33 mouse cellular contexts compared by ENCODE assay signal in genomic region chr15:79507055-79507828, GRCm38 (mm10). TPM values are rescaled to one million over a fixed set of nuclear protein-coding genes. Genes with fewer than 3 reads are reported as not detected.
DNase-seq lines count a peak whose midpoint lies in the region; ATAC-seq and TF ChIP-seq lines count a peak whose summit lies in the region.
"Had no signal": no experiment of that assay in that cellular context is flagged by ENCODE, and none has a peak within 500 bp of the region (broad histone marks: within the 10 kb centered on the region; RNA-seq: fewer than 3 reads in every experiment).

No protein-coding gene starts in this region.

- peak overlapping the region; percentile 32; the same call in 1 of the 2 replicates for H3K27ac ChIP-seq in layer of hippocampus, adult 2 months
- H3K27ac ChIP-seq: embryonic facial prominence, embryonic 12.5 days; forebrain, embryonic 10.5 days; hindbrain, embryonic 13.5 days; limb, embryonic 15.5 days; liver, embryonic 13.5 days; macrophage; midbrain, embryonic 13.5 days had no signal

- no peak for DNase-seq in frontal cortex, postnatal 14 days (ENCODE audit: low spot score in 2 of 2)
- no peak for DNase-seq in layer of hippocampus, adult 2 months (ENCODE audit: low spot score in 2 of 2)
- DNase-seq in layer of hippocampus, adult 11-12 months (ENCODE audit: low spot score) = no peak
- peak; percentile 62 for DNase-seq in kidney, postnatal 10 days
- no peak for DNase-seq in natural killer cell, adult 2 months (ENCODE audit: low spot score in 2 of 2)
- DNase-seq: adrenal gland, postnatal 10 days; cerebellum, adult 11 months; cerebellum, adult 9-10 months; cerebellum, postnatal 36 days; gastrocnemius, postnatal 25 days; heart, adult 18-20 months; heart, postnatal 4 days; liver, embryonic 13.5 days; lung, adult 18-20 months; thymus, adult 2 months; thymus, postnatal 36 days had no signal

- peaks cover 55% of the 10 kb centered on the region for H3K4me1 ChIP-seq in E14TG2a.4 (replicated peaks; ENCODE audit: low read depth, low read length)

- TF ChIP-seq CTCF in layer of hippocampus, adult 2 months (conservative IDR thresholded peaks at IDR 0.05) = no peak
- TF ChIP-seq CTCF in E14TG2a.4 (conservative IDR thresholded peaks at IDR 0.05; ENCODE audit: low read length) = no peak

- H3K27me3 ChIP-seq in E14TG2a.4 (ENCODE audit: insufficient read depth, low read length) = peaks cover 95% of the 10 kb centered on the region

- H3K36me3 ChIP-seq in E14TG2a.4 (ENCODE audit: insufficient read depth, low read length) = no peaks in the 10 kb centered on the region
- H3K36me3 ChIP-seq: embryonic facial prominence, embryonic 12.5 days; forebrain, embryonic 10.5 days; G1E; heart, embryonic 12.5 days; hindbrain, embryonic 13.5 days; limb, embryonic 15.5 days; liver, embryonic 13.5 days; midbrain, embryonic 13.5 days had no signal

- H3K4me3 ChIP-seq in layer of hippocampus, adult 2 months = no peak overlapping the region
- peak overlapping the region; percentile 10; the same call in 1 of the 2 replicates for H3K4me3 ChIP-seq in E14TG2a.4 (replicated peaks; ENCODE audit: low read length)
- H3K4me3 ChIP-seq: embryonic facial prominence, embryonic 12.5 days; heart, embryonic 12.5 days; hindbrain, embryonic 13.5 days; limb, embryonic 15.5 days; liver, embryonic 13.5 days had no signal

- H3K9me3 ChIP-seq in E14TG2a.4 (ENCODE audit: low read length) = peaks cover 8% of the 10 kb centered on the region; the same call in 1 of the 2 replicates
- H3K9me3 ChIP-seq: embryonic facial prominence, embryonic 12.5 days; forebrain, embryonic 10.5 days; G1E; heart, embryonic 12.5 days; hindbrain, embryonic 13.5 days; limb, embryonic 15.5 days; liver, embryonic 13.5 days; midbrain, embryonic 13.5 days had no signal

- peak; percentile 9; the same call in 1 of the 2 replicates for ATAC-seq in frontal cortex, adult (ENCODE audit: low TSS enrichment)
- no peak for ATAC-seq in granulocyte monocyte progenitor cell, adult 5-6 weeks (replicated peaks; ENCODE audit: poor library complexity, severe bottlenecking)
- ATAC-seq: forebrain, embryonic 16.5 days; intestine, embryonic 16.5 days; lung, postnatal 0 days; midbrain, embryonic 13.5 days had no signal

RNA-seq across cellular contexts. Expression of gene Kcnj4, which starts 2.2 kb away (rescaled TPM):
- total RNA-seq in layer of hippocampus, adult 2 months (2021) = 10 to 100 TPM; 85.5 to 88.6 TPM
- not detected in 2 replicates for total RNA-seq in granulocyte monocyte progenitor cell, adult 5-6 weeks (2014; fragmentation: Nextera tagmentation)
- not detected in 2 replicates for total RNA-seq in granulocyte monocyte progenitor cell, adult 5-6 weeks (2017)
- total RNA-seq: CH12.LX; gastrocnemius, adult 18-20 months; gastrocnemius, postnatal 25 days; megakaryocyte-erythroid progenitor cell, adult 5-6 weeks had no signal

RNA-seq across cellular contexts. Expression of gene Kdelr3, which starts 9.0 kb away (rescaled TPM):
- total RNA-seq in layer of hippocampus, adult 2 months (2021) = under 1 TPM in 1 of 2 experiments, not detected in 1; 0.51 TPM
- 0.38 TPM in 1 of 2 replicates, not detected in the other for total RNA-seq in granulocyte monocyte progenitor cell, adult 5-6 weeks (2014; fragmentation: Nextera tagmentation)
- total RNA-seq in granulocyte monocyte progenitor cell, adult 5-6 weeks (2017) = 0.56 TPM in 1 of 2 replicates, not detected in the other
- total RNA-seq: megakaryocyte-erythroid progenitor cell, adult 5-6 weeks had no signal

RNA-seq across cellular contexts. Expression of gene Ddx17, which starts 39.3 kb away (rescaled TPM):
- total RNA-seq in layer of hippocampus, adult 2 months (2021) = 100 to 1,000 TPM; 322 to 329 TPM
- 159 and 203 TPM in 2 replicates for total RNA-seq in granulocyte monocyte progenitor cell, adult 5-6 weeks (2014; fragmentation: Nextera tagmentation)
- total RNA-seq in granulocyte monocyte progenitor cell, adult 5-6 weeks (2017) = 124 and 142 TPM in 2 replicates

RNA-seq across cellular contexts. Expression of gene Csnk1e, which starts 51.9 kb away (rescaled TPM):
- total RNA-seq in layer of hippocampus, adult 2 months (2021) = 100 to 1,000 TPM; 104 to 108 TPM
- 63.6 and 79.1 TPM in 2 replicates for total RNA-seq in granulocyte monocyte progenitor cell, adult 5-6 weeks (2014; fragmentation: Nextera tagmentation)
- total RNA-seq in granulocyte monocyte progenitor cell, adult 5-6 weeks (2017) = 31.3 and 31.6 TPM in 2 replicates

Comparison
In these comparisons a context has a peak if more than half of its experiments do, and no peak if none do; other contexts are left out.
1. RNA of gene Kcnj4, which starts 2.2 kb away (total RNA-seq): 85.5 to 88.6 TPM in layer of hippocampus, adult 2 months; not detected in granulocyte monocyte progenitor cell, adult 5-6 weeks; every median in the first group is over 10 times any median in the second.